Mouse (Mus musculus): ENCODE measurements around the gene Pla2r1.

GRCm38 (mm10) chr2:60392286-60392685, 160.8 kb downstream of the Pla2r1 start:
- TF ChIP-seq POLR2A (IDR thresholded peaks at IDR 0.05; ENCODE audit: insufficient read length, low read depth) (no peak), MAX (IDR thresholded peaks at IDR 0.05; ENCODE audit: low read depth) (no peak), MYOD1 (IDR thresholded peaks at IDR 0.05; ENCODE audit: control insufficient read depth in 1 of 3, insufficient read length in 2 of 3, low read depth in 2 of 3) (no peak), TCF12 (IDR thresholded peaks at IDR 0.05; ENCODE audit: insufficient read depth, poor library complexity, severe bottlenecking) (no peak), USF1 (IDR thresholded peaks at IDR 0.05; ENCODE audit: low read depth) (no peak), TCF3 (IDR thresholded peaks at IDR 0.05; ENCODE audit: insufficient read length, low read depth) (no peak), POLR2AphosphoS2 (IDR thresholded peaks at IDR 0.05; ENCODE audit: insufficient read length, low read depth) (no peak), E2F4 (IDR thresholded peaks at IDR 0.05; ENCODE audit: insufficient read depth) (no peak), MYOG (IDR thresholded peaks at IDR 0.05; ENCODE audit: control insufficient read depth in 1 of 3, insufficient read depth in 1 of 3, insufficient read length in 2 of 3, low read depth in 2 of 3) (no peak), CEBPB (IDR thresholded peaks at IDR 0.05; ENCODE audit: insufficient read depth, poor library complexity, severe bottlenecking) (no peak), REST (IDR thresholded peaks at IDR 0.05; ENCODE audit: insufficient read depth, insufficient read length) (no peak), SRF (IDR thresholded peaks at IDR 0.05; ENCODE audit: control insufficient read depth, insufficient read length, low read depth) (no peak)
